Mouse (Mus musculus) intestine, postnatal 0 days (tissue): Measurements from ENCODE around the gene Rtl9. TPM values are rescaled to one million over a fixed set of nuclear protein-coding genes. Genes with fewer than 3 reads are reported as not detected.

Experiments used
- ATAC-seq: fragments of 200-750 bp; cut with Nextera tagmentation; 2 replicates; pipeline ENCODE4 v1.8.0; 2017; ENCODE audit warnings: mild to moderate bottlenecking, moderate TSS enrichment, moderate library complexity
- H3K27ac ChIP-seq: fragments of 300-500 bp; sonication (generic); 2 replicates; pipeline ENCODE4 v1.5.1; 2014; ENCODE audit warnings: mild to moderate bottlenecking, low read depth, low read length, moderate library complexity
- H3K27me3 ChIP-seq: fragments of 300-500 bp; sonication (generic); replicated peaks from 2 replicates; pipeline ENCODE4 v1.6.1; 2014; ENCODE audit warnings: low read length, mixed read lengths; ENCODE audit not compliant: control insufficient read depth, insufficient read depth
- H3K36me3 ChIP-seq: fragments of 300-500 bp; sonication (generic); 2 replicates; pipeline ENCODE4 v1.6.1; 2014; ENCODE audit warnings: mild to moderate bottlenecking, moderate library complexity; ENCODE audit not compliant: control insufficient read depth, insufficient read depth
- H3K4me1 ChIP-seq: fragments of 300-500 bp; sonication (generic); replicated peaks from 2 replicates; pipeline ENCODE4 v1.6.1; 2014; ENCODE audit warnings: antibody characterized with exemption, low read length, mixed read lengths; ENCODE audit not compliant: control insufficient read depth, insufficient read depth
- H3K4me2 ChIP-seq: fragments of 300-500 bp; sonication (generic); replicated peaks from 2 replicates; pipeline ENCODE4 v1.6.1; 2014; ENCODE audit warnings: low read depth, mild to moderate bottlenecking, moderate library complexity
- H3K4me3 ChIP-seq: fragments of 300-500 bp; sonication (generic); 2 replicates; pipeline ENCODE4 v1.5.1; 2014; ENCODE audit warnings: low read depth, low read length
- H3K9ac ChIP-seq: fragments of 300-500 bp; sonication (generic); 2 replicates; pipeline ENCODE4 v1.6.1; 2014; ENCODE audit warnings: mild to moderate bottlenecking, low read depth, low read length
- H3K9me3 ChIP-seq: fragments of 300-500 bp; sonication (generic); 2 replicates; pipeline ENCODE4 v1.6.1; 2016; ENCODE audit warnings: mixed run types; ENCODE audit not compliant: control insufficient read depth
- CTCF ChIP-seq: sonication (generic); IDR thresholded peaks from 2 replicates; pipeline ENCODE4 v1.5.1; 2016; ENCODE audit warnings: low read depth, mild to moderate bottlenecking, control low read depth, antibody characterized with exemption, moderate library complexity
- whole genome bisulfite sequencing: fragments of 180-500 bp; shearing (Covaris S2); extraction: QIAGEN DNeasy Blood & Tissue Kit; methylation state at CpG from one replicate; pipeline ENCODE4 v1.1.7; 2014; 5-methylcytosine and 5-hydroxymethylcytosine counted together
- polyA plus RNA-seq: library from polyadenylated mRNA; unstranded; fragments of >200 nt; fragmentation: Nextera tagmentation; extraction: Ambion mirVana; gene quantifications from 2 replicates; pipeline ENCODE4 v1.2.1, GENCODE M21; 2015

Rtl9 gene
- polyA plus RNA-seq, 1 experiment from 2014 or later: 0.12 TPM

- H3K36me3 ChIP-seq: no peaks in the 10 kb centered on the region
- no peak overlapping the region for H3K27ac ChIP-seq
- no peak overlapping the region for H3K9ac ChIP-seq
- no peak overlapping the region for H3K4me2 ChIP-seq
- no peaks in the 10 kb centered on the region for H3K4me1 ChIP-seq
- no peak for TF ChIP-seq CTCF
- ATAC-seq: 0 out of 2 replicates have a peak, but pooled peaks have one; percentile 33
- H3K4me3 ChIP-seq: no peak overlapping the region
- no peaks in the 10 kb centered on the region for H3K9me3 ChIP-seq
- WGBS: 65% methylated on average over 9 of the region's 9 CpGs
- no peaks in the 10 kb centered on the region for H3K27me3 ChIP-seq
Observed at GRCm38 (mm10) chrX:143064288-143064687, 35.1 kb upstream of the Rtl9 start.

- Histone ChIP-seq H3K27ac (no peak overlapping the region), H3K27me3 (no peaks in the 10 kb centered on the region), H3K9ac (no peak overlapping the region), H3K4me3 (no peak overlapping the region), H3K9me3 (no peaks in the 10 kb centered on the region), H3K36me3 (no peaks in the 10 kb centered on the region), H3K4me2 (no peak overlapping the region), H3K4me1 (no peaks in the 10 kb centered on the region)
- TF ChIP-seq CTCF: no peak
- no peak for ATAC-seq
- WGBS: 53% methylated on average over 17 of the region's 17 CpGs
Observed at GRCm38 (mm10) chrX:143066320-143067114, 32.9 kb upstream of the Rtl9 start.

- WGBS: 81% methylated on average over 1 of the region's 1 CpGs
- Histone ChIP-seq H3K4me2 (no peak overlapping the region), H3K4me1 (no peaks in the 10 kb centered on the region), H3K9me3 (no peaks in the 10 kb centered on the region), H3K9ac (no peak overlapping the region), H3K4me3 (no peak overlapping the region), H3K27me3 (no peaks in the 10 kb centered on the region), H3K27ac (no peak overlapping the region), H3K36me3 (no peaks in the 10 kb centered on the region)
- TF ChIP-seq CTCF: no peak
- ATAC-seq: no peak
Observed at GRCm38 (mm10) chrX:143067115-143067514, 32.3 kb upstream of the Rtl9 start.

- Histone ChIP-seq H3K9me3 (no peaks in the 10 kb centered on the region), H3K4me1 (no peaks in the 10 kb centered on the region), H3K36me3 (no peaks in the 10 kb centered on the region), H3K27me3 (no peaks in the 10 kb centered on the region), H3K9ac (no peak overlapping the region), H3K27ac (no peak overlapping the region), H3K4me3 (no peak overlapping the region), H3K4me2 (no peak overlapping the region)
- WGBS: 55% methylated on average over 5 of the region's 5 CpGs
- ATAC-seq: no peak
- no peak for TF ChIP-seq CTCF
Observed at GRCm38 (mm10) chrX:143067576-143067975, 31.8 kb upstream of the Rtl9 start.

GRCm38 (mm10) chrX:143080458-143081336, 18.7 kb upstream of the Rtl9 start:
- no peaks in the 10 kb centered on the region for H3K4me1 ChIP-seq
- H3K4me2 ChIP-seq: peak overlapping the region; percentile 38
- no peaks in the 10 kb centered on the region for H3K36me3 ChIP-seq
- H3K9me3 ChIP-seq: no peaks in the 10 kb centered on the region
- H3K27me3 ChIP-seq: 0 out of 2 replicates have a peak, but pooled peaks cover 4% of the 10 kb centered on the region
- H3K27ac ChIP-seq: no peak overlapping the region
- ATAC-seq: no peak
- TF ChIP-seq CTCF: no peak
- H3K4me3 ChIP-seq: no peak overlapping the region
- no peak overlapping the region for H3K9ac ChIP-seq
- WGBS: 23% methylated on average over 23 of the region's 23 CpGs

GRCm38 (mm10) chrX:143082732-143083131, 16.7 kb upstream of the Rtl9 start:
- Histone ChIP-seq H3K27ac (no peak overlapping the region), H3K4me2 (no peak overlapping the region), H3K9ac (no peak overlapping the region), H3K9me3 (no peaks in the 10 kb centered on the region), H3K4me3 (no peak overlapping the region), H3K4me1 (no peaks in the 10 kb centered on the region), H3K27me3 (0 out of 2 replicates have a peak, but pooled peaks cover 4% of the 10 kb centered on the region), H3K36me3 (no peaks in the 10 kb centered on the region)
- WGBS: 69% methylated on average over 1 of the region's 1 CpGs
- no peak for TF ChIP-seq CTCF
- ATAC-seq: no peak
